Mouse (Mus musculus): ENCODE data around the gene Cyp2s1. TPM values are rescaled to one million over a fixed set of nuclear protein-coding genes. Genes with fewer than 3 reads are reported as not detected.

Cyp2s1 gene
- polyA plus RNA-seq, 1 experiment from 2014 or later = 1.9 TPM

DNA sequence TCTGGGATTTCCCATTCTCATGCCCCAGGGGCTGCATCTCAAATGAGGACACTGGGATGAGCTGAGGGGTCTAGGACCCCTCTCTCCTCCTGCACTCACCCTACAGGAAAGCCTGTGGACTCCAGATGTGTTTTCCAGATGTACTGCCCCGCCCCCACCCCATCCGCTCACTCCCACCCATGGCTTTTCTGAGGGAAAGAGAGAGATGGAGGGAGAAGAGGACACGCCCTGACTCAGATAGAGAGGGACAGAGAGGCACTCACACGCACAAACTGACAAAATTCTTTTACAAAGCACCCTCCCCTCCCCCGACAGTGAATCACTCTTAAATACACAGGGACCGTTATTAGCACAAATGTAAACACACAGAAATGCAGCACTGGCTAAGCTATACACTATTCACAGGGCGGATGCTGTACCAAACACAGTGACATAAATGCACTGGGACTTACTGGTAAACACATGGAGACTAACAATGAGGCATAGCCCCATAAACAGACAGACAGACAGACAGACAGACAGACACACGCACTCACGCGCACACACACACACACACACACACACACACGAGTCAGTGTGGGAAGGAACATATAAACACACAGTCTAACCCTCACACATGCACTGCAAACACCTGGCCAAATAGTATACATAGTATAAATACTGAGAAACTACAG, 34.6 kb downstream of the Cyp2s1 start:
- Histone ChIP-seq H3K4me1 (ENCODE audit: control insufficient read depth, insufficient read depth, low read length) (peaks cover 17% of the 10 kb centered on the region), H3K4me3 (ENCODE audit: low read depth, low read length) (peak overlapping the region; percentile 32), H3K4me2 (ENCODE audit: low read depth, severe bottlenecking) (peak overlapping the region; percentile 83), H3K27me3 (ENCODE audit: control insufficient read depth, insufficient read depth, low read length) (no peaks in the 10 kb centered on the region), H3K27ac (replicated peaks; ENCODE audit: low read depth, low read length) (no peak overlapping the region; the same call in 1 of the 2 replicates), H3K36me3 (ENCODE audit: control insufficient read depth, insufficient read depth, low read length) (peaks cover 3% of the 10 kb centered on the region; the same call in 1 of the 2 replicates), H3K9ac (ENCODE audit: low read length) (peak overlapping the region; percentile 56), H3K9me3 (ENCODE audit: control insufficient read depth, low read length) (no peaks in the 10 kb centered on the region)
- peak; percentile 60 for DNase-seq (ENCODE audit: low spot score)
- 42% methylated on average over 11 of the region's 11 CpGs for WGBS
- peak; percentile 74 for ATAC-seq (ENCODE audit: insufficient number of reproducible peaks, low FRiP score, low TSS enrichment, low read depth)

DNA sequence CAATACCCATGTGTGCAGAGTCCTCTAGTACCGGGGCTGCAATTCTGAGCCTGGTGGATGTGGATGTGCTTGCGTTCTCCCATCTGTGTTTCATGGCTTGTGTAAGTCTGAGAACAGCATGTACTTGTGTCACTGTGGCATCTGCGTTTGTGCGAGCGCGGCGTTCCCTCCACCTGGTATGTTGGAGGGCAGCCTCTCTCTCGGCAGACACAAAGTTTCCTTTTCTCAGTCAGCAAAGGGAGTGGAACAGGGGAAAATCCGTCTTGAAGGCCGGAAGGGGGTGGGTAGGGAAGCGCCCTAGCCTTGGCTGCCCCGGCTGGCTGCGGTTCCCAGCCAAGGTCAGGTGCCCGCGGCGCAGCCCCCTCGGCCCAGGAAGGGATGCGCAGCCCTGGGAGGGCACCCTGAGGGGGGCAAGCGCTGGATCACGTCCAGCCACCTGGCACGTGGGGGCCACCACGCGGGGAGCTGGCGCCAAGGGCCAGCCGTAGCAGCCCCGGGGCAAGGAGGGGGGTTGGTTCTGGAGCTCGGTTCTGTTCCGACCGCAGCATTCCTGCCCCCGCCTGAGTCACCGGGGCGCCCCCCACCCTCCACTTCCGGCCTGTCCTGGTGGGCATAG, 35.3 kb downstream of the Cyp2s1 start:
- H3K27me3 ChIP-seq (ENCODE audit: control insufficient read depth, insufficient read depth, low read length) = no peaks in the 10 kb centered on the region
- peak overlapping the region; percentile 56 for H3K9ac ChIP-seq (ENCODE audit: low read length)
- H3K9me3 ChIP-seq (ENCODE audit: control insufficient read depth, low read length) = no peaks in the 10 kb centered on the region
- H3K36me3 ChIP-seq (ENCODE audit: control insufficient read depth, insufficient read depth, low read length) = peaks cover 3% of the 10 kb centered on the region; the same call in 1 of the 2 replicates
- H3K4me1 ChIP-seq (ENCODE audit: control insufficient read depth, insufficient read depth, low read length) = peaks cover 12% of the 10 kb centered on the region
- peak overlapping the region; percentile 32 for H3K4me3 ChIP-seq (ENCODE audit: low read depth, low read length)
- DNase-seq (ENCODE audit: low spot score) (peak; percentile 58), ATAC-seq (ENCODE audit: insufficient number of reproducible peaks, low FRiP score, low TSS enrichment, low read depth) (no peak)
- H3K27ac ChIP-seq (replicated peaks; ENCODE audit: low read depth, low read length) = no peak overlapping the region; the same call in 1 of the 2 replicates
- WGBS = 9% methylated on average over 31 of the region's 33 CpGs
- peak overlapping the region; percentile 83 for H3K4me2 ChIP-seq (ENCODE audit: low read depth, severe bottlenecking)

DNA sequence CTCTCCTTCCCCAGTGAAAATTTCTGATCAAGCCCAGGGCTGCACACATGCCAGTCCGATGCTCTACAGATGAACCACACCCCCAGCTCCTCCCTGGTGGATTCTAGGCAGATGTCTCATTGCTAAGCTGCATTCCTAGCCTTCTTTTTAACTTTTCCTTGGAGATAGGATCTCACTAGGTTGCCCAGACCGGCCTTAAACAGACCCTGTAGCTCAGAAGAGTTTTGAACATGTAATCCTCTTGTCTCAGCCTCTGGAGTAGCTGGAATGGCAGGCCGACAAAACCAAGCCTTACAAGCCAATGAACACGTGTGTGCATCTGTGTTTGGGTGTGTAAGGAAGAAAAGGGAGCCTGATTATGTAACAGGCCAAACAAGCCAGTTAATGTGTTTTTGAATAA, 36.0 kb downstream of the Cyp2s1 start:
- WGBS = 71% methylated on average over 4 of the region's 4 CpGs
- H3K36me3 ChIP-seq (ENCODE audit: control insufficient read depth, insufficient read depth, low read length) = peaks cover 3% of the 10 kb centered on the region; the same call in 1 of the 2 replicates
- H3K4me1 ChIP-seq (ENCODE audit: control insufficient read depth, insufficient read depth, low read length) = peaks cover 12% of the 10 kb centered on the region
- no peak overlapping the region for H3K9ac ChIP-seq (ENCODE audit: low read length)
- no peaks in the 10 kb centered on the region for H3K9me3 ChIP-seq (ENCODE audit: control insufficient read depth, low read length)
- H3K27me3 ChIP-seq (ENCODE audit: control insufficient read depth, insufficient read depth, low read length) = no peaks in the 10 kb centered on the region
- no peak overlapping the region for H3K4me3 ChIP-seq (ENCODE audit: low read depth, low read length)
- H3K4me2 ChIP-seq (ENCODE audit: low read depth, severe bottlenecking) = no peak overlapping the region
- ATAC-seq (ENCODE audit: insufficient number of reproducible peaks, low FRiP score, low TSS enrichment, low read depth) = no peak
- no peak for DNase-seq (ENCODE audit: low spot score)
- no peak overlapping the region for H3K27ac ChIP-seq (replicated peaks; ENCODE audit: low read depth, low read length)

DNA sequence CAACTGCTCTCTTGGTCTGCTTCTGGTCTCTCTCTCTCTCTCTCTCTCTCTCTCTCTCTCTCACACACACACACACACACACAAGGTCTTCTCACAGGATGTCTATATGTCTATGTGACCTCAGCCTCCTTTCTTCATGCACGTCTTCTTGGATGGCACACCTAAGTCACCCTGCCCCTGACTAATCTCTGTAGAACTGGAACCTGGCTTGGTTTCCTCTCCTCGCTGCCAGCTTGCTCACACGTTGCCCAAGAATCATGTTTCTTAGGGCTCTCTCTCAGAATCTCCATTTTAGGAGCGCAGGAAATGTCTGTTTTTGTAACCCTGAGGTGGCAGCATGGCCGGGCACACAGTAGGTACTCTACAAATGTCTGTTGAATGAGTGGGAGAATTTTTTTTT, 36.7 kb downstream of the Cyp2s1 start:
- peaks cover 12% of the 10 kb centered on the region for H3K4me1 ChIP-seq (ENCODE audit: control insufficient read depth, insufficient read depth, low read length)
- H3K36me3 ChIP-seq (ENCODE audit: control insufficient read depth, insufficient read depth, low read length) = peaks cover 3% of the 10 kb centered on the region; the same call in 1 of the 2 replicates
- 92% methylated on average over 5 of the region's 5 CpGs for WGBS
- no peak overlapping the region for H3K27ac ChIP-seq (replicated peaks; ENCODE audit: low read depth, low read length)
- DNase-seq (ENCODE audit: low spot score) = no peak
- H3K27me3 ChIP-seq (ENCODE audit: control insufficient read depth, insufficient read depth, low read length) = no peaks in the 10 kb centered on the region
- H3K4me2 ChIP-seq (ENCODE audit: low read depth, severe bottlenecking) = no peak overlapping the region
- no peak for ATAC-seq (ENCODE audit: insufficient number of reproducible peaks, low FRiP score, low TSS enrichment, low read depth)
- H3K4me3 ChIP-seq (ENCODE audit: low read depth, low read length) = no peak overlapping the region
- no peaks in the 10 kb centered on the region for H3K9me3 ChIP-seq (ENCODE audit: control insufficient read depth, low read length)
- no peak overlapping the region for H3K9ac ChIP-seq (ENCODE audit: low read length)

DNA sequence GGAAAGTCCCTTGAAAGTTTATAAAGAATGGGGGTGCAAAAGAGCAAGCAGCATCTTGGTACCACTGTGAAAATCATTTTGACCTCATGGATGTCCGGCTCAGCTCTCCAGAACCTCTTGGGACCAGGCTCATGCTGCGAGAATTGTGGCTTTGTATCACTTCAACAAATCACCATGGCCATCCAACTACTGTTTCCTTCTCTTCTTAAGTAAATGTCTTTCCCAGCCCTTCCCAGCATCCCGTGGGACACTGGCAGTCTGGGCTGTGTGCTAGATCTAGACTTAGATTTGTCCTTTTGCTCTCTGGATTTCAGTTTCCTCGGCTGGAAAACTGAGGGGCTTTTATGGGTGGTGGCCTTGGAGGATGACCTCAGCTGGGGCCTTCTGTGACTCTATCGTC, 48.5 kb downstream of the Cyp2s1 start:
- Histone ChIP-seq H3K9me3 (ENCODE audit: control insufficient read depth, low read length) (no peaks in the 10 kb centered on the region), H3K27me3 (ENCODE audit: control insufficient read depth, insufficient read depth, low read length) (no peaks in the 10 kb centered on the region), H3K36me3 (ENCODE audit: control insufficient read depth, insufficient read depth, low read length) (0 out of 2 replicates have a peak, but pooled peaks cover 3% of the 10 kb centered on the region), H3K27ac (replicated peaks; ENCODE audit: low read depth, low read length) (no peak overlapping the region), H3K4me2 (ENCODE audit: low read depth, severe bottlenecking) (no peak overlapping the region), H3K9ac (ENCODE audit: low read length) (no peak overlapping the region), H3K4me3 (ENCODE audit: low read depth, low read length) (no peak overlapping the region), H3K4me1 (ENCODE audit: control insufficient read depth, insufficient read depth, low read length) (no peaks in the 10 kb centered on the region)
- no peak for DNase-seq (ENCODE audit: low spot score)
- ATAC-seq (ENCODE audit: insufficient number of reproducible peaks, low FRiP score, low TSS enrichment, low read depth) = no peak
- WGBS = 91% methylated on average over 5 of the region's 5 CpGs

DNA sequence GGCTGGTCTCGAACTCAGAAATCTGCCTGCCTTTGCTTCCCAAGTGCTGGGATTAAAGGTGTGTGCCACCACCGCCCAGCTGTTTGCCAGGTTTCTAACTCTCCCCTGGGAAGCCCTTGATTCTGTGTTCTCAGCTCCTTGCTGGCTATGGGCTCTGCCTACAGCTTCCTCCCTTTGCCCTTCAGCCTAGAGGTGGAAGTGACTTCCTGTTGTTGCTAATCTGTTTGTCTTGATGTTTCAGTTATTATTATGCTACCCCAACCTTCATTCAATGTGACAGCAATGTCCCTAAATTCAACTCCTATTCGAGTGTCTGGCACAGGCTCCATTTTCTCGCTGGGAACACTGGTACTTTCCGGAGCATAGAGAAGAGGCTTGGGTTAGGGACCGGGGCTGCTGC, 50.6 kb downstream of the Cyp2s1 start:
- Histone ChIP-seq H3K9ac (ENCODE audit: low read length) (no peak overlapping the region), H3K4me2 (ENCODE audit: low read depth, severe bottlenecking) (no peak overlapping the region), H3K9me3 (ENCODE audit: control insufficient read depth, low read length) (no peaks in the 10 kb centered on the region), H3K27me3 (ENCODE audit: control insufficient read depth, insufficient read depth, low read length) (no peaks in the 10 kb centered on the region), H3K36me3 (ENCODE audit: control insufficient read depth, insufficient read depth, low read length) (0 out of 2 replicates have a peak, but pooled peaks cover 3% of the 10 kb centered on the region), H3K4me3 (ENCODE audit: low read depth, low read length) (no peak overlapping the region), H3K4me1 (ENCODE audit: control insufficient read depth, insufficient read depth, low read length) (no peaks in the 10 kb centered on the region), H3K27ac (replicated peaks; ENCODE audit: low read depth, low read length) (no peak overlapping the region)
- ATAC-seq (ENCODE audit: insufficient number of reproducible peaks, low FRiP score, low TSS enrichment, low read depth) = no peak
- DNase-seq (ENCODE audit: low spot score) = no peak
- 90% methylated on average over 6 of the region's 6 CpGs for WGBS

DNA sequence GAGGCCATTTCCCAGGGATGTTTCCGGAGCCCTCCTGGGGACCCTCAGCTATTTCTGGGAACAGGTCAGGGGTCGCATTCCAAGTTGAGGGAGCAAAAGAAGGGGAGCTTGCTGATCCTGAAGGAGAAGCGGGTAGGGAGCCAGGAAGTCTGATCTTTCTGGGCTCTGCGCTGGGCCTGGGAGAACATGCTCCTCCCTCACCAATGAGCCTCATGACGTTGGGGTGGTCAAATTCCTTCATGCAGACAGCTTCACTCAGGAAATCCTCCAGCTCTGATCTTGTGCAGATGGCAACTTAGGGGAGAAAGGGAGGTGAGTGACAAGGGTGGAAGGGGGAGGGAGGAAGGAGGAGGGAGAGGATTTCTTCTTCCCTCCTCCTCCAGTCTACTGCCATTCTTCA, 52.5 kb downstream of the Cyp2s1 start:
- no peak overlapping the region for H3K27ac ChIP-seq (replicated peaks; ENCODE audit: low read depth, low read length)
- WGBS = 60% methylated on average over 5 of the region's 5 CpGs
- no peak overlapping the region for H3K4me3 ChIP-seq (ENCODE audit: low read depth, low read length)
- H3K36me3 ChIP-seq (ENCODE audit: control insufficient read depth, insufficient read depth, low read length) = 0 out of 2 replicates have a peak, but pooled peaks cover 3% of the 10 kb centered on the region
- H3K9ac ChIP-seq (ENCODE audit: low read length) = no peak overlapping the region
- no peaks in the 10 kb centered on the region for H3K27me3 ChIP-seq (ENCODE audit: control insufficient read depth, insufficient read depth, low read length)
- no peaks in the 10 kb centered on the region for H3K9me3 ChIP-seq (ENCODE audit: control insufficient read depth, low read length)
- H3K4me2 ChIP-seq (ENCODE audit: low read depth, severe bottlenecking) = no peak overlapping the region
- ATAC-seq (ENCODE audit: insufficient number of reproducible peaks, low FRiP score, low TSS enrichment, low read depth) (no peak), DNase-seq (ENCODE audit: low spot score) (no peak)
- H3K4me1 ChIP-seq (ENCODE audit: control insufficient read depth, insufficient read depth, low read length) = no peaks in the 10 kb centered on the region

DNA sequence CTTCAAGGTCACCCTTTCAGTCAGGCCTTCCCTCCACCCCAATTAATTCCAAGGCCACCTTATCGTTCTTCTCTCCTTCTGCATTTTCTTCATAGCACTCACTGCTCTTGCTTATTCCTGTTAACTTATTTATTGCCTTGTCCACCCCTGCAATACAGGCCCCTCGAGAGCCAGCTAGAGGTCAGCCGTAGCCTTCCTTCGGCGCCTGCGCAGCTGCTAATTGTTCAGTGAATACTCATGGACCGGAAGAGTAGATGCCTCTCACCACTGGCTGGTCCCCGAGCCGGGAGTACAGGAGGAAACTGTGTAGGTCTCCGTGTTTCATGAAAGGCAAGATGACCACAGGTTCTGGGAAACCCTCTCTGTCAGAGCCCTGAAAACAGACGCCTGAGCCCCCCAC, 53.0 kb downstream of the Cyp2s1 start:
- Histone ChIP-seq H3K4me1 (ENCODE audit: control insufficient read depth, insufficient read depth, low read length) (no peaks in the 10 kb centered on the region), H3K36me3 (ENCODE audit: control insufficient read depth, insufficient read depth, low read length) (0 out of 2 replicates have a peak, but pooled peaks cover under 1% of the 10 kb centered on the region), H3K4me2 (ENCODE audit: low read depth, severe bottlenecking) (no peak overlapping the region), H3K27me3 (ENCODE audit: control insufficient read depth, insufficient read depth, low read length) (no peaks in the 10 kb centered on the region), H3K9me3 (ENCODE audit: control insufficient read depth, low read length) (no peaks in the 10 kb centered on the region), H3K9ac (ENCODE audit: low read length) (no peak overlapping the region), H3K27ac (replicated peaks; ENCODE audit: low read depth, low read length) (no peak overlapping the region), H3K4me3 (ENCODE audit: low read depth, low read length) (no peak overlapping the region)
- 73% methylated on average over 11 of the region's 11 CpGs for WGBS
- DNase-seq (ENCODE audit: low spot score) = no peak
- no peak for ATAC-seq (ENCODE audit: insufficient number of reproducible peaks, low FRiP score, low TSS enrichment, low read depth)
